Mouse (Mus musculus): ENCODE measurements around the gene Dph3.

Dph3 gene

GRCm38 (mm10) chr14:32084761-32085485 lies 606 bp downstream of the Dph3 start, which contains the start of gene Oxnad1:
Gene Oxnad1 (plus strand): TSS chr14:32085374.
- DNase-seq (ENCODE audit: low read depth, low spot score) = peak; percentile 82

- no peak for DNase-seq (ENCODE audit: low read depth, low spot score)
These were observed 2.1 kb downstream of the Dph3 start for GRCm38 (mm10) chr14:32083466-32083865.

GRCm38 (mm10) chr14:32082891-32083290 lies 2.6 kb downstream of the Dph3 start:
- no peak for DNase-seq (ENCODE audit: low read depth, low spot score)

DNA sequence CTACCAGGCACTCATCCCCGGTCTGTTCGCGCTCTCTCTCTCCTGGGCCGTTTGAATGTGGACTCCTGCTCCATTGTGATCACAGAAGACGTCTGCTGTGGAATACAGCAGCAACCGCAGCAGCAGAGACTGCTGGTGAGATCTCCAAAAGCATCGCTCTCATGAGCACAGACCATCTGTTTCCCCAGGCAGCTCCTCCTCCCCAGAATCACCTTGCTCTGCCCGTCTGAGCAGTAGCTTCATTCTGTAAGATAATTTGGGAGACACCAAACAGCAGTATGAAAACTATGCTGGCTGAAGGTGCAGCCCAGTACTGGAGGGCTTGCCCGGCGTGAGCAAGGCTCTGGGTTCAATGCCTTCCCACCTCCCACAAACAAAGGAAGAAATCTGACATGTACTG lies 4.5 kb downstream of the Dph3 start:
- no peak for DNase-seq (ENCODE audit: low read depth, low spot score)

- DNase-seq (ENCODE audit: low read depth, low spot score) = peak; percentile 61
These were observed 8.5 kb downstream of the Dph3 start for GRCm38 (mm10) chr14:32076896-32077575.

DNA sequence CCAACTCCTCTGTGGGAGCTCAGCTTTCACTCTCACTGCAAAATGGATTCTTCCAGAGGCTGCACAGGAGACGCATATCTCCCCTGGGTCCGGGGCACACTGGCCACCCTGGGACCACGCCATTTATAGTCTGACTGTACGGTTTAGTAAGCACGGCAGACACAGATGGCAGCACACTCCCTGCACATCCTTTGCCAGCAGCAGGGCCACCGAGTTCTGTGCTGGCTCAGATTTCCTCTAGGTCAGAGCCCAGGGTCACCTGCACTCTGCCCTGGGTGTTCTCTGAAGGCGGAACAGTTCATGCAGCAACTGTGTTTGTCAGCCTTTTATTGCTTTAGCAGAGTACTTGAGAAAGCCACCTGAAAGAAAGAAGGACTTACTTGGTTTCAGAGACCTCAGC lies 11.6 kb downstream of the Dph3 start:
- DNase-seq (ENCODE audit: low read depth, low spot score) = no peak

GRCm38 (mm10) chr14:32073211-32073685 lies 12.3 kb downstream of the Dph3 start:
- no peak for DNase-seq (ENCODE audit: low read depth, low spot score)

DNA sequence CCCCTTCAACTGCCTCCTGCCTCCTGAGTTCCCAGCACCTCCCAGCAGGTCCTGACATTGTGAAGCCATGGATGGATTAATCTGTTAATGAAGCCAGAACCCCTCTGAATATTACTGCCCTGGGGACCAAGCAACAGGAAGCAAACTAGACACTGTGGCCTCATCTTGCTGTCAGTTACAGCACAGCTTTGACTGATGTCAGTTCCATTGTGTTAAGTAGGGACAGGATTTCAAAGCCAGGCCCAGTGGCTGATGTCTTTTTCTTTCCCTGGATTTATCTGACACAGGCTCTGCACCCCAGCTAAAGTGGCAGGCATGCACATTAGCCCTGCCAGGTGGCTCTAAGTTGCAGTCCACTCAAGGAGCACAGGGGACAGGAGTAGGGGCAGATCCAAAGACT lies 12.7 kb downstream of the Dph3 start:
- DNase-seq (ENCODE audit: low read depth, low spot score) = no peak

- DNase-seq (ENCODE audit: low read depth, low spot score) = no peak
These were observed 24.1 kb downstream of the Dph3 start for GRCm38 (mm10) chr14:32061398-32061797.

- no peak for DNase-seq (ENCODE audit: low read depth, low spot score)
These were observed 27.9 kb downstream of the Dph3 start for GRCm38 (mm10) chr14:32057664-32058063.

- no peak for DNase-seq (ENCODE audit: low read depth, low spot score)
These were observed 28.9 kb downstream of the Dph3 start for GRCm38 (mm10) chr14:32056675-32057074.

GRCm38 (mm10) chr14:32055781-32056180 lies 29.7 kb downstream of the Dph3 start:
- DNase-seq (ENCODE audit: low read depth, low spot score) = no peak

DNA sequence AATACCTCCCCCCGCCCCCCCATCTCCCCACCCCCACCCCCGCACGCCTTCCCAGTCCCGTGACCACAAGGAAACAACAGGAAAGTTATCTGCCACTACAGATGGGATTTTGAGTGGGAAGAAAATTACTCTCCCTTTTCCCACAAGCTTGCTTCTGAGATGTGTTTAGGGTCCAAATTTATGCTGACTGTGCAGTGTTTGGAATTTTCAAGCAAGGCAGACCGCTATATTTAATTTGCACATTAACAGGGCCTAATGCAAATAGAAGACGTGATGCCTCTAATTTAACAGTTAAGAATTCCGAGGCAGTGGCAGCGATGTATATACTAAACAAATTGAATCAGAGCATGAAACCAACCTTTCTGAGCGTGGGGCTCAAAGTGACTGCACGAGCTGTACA lies 30.7 kb downstream of the Dph3 start:
- DNase-seq (ENCODE audit: low read depth, low spot score) = no peak

DNA sequence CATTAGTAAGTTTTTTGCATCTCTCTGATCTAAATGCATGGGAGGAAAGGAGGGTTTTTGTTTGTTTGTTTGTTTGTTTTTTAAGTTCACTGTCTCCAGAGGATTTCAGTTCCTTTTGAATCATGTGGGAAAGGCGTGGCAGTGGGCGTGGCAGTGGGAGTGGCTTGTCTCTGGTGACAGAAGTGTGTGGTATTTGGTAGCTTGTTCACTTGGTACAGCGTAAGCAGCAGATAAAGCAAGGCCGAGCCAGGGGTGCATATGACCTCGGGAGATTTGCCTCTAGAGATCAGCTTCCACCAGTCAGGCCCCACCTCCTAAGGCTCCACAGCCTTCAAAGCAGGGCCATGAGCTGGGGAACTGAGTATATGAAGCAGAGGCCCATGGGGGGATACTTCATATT lies 31.6 kb downstream of the Dph3 start:
- no peak for DNase-seq (ENCODE audit: low read depth, low spot score)

GRCm38 (mm10) chr14:32050171-32050570 lies 35.4 kb downstream of the Dph3 start:
- no peak for DNase-seq (ENCODE audit: low read depth, low spot score)

- no peak for DNase-seq (ENCODE audit: low read depth, low spot score)
These were observed 39.2 kb downstream of the Dph3 start for GRCm38 (mm10) chr14:32046357-32046756.

GRCm38 (mm10) chr14:32042108-32042507 lies 43.4 kb downstream of the Dph3 start:
- DNase-seq (ENCODE audit: low read depth, low spot score) = no peak

GRCm38 (mm10) chr14:32037661-32038252 lies 47.8 kb downstream of the Dph3 start:
- no peak for DNase-seq (ENCODE audit: low read depth, low spot score)

DNA sequence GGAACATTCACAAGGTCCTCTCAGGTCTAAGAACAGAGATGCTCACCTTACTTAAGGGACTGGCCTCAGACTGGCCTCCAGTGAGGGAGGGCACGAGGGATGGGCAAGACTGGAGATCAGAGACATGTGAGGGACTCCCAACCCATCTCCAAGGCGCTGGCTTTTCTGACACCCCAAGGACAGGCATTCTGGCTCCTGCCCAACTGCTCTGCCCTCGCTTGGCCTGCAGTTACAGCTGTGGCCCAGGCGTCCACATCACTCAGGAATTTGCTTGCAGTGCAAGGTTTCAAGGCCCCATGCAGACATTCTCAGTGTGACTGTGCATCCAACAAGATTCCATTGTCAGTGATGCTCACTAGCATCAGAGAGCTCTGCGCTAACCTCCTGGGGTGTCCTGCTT lies 49.0 kb downstream of the Dph3 start:
- no peak for DNase-seq (ENCODE audit: low read depth, low spot score)

DNA sequence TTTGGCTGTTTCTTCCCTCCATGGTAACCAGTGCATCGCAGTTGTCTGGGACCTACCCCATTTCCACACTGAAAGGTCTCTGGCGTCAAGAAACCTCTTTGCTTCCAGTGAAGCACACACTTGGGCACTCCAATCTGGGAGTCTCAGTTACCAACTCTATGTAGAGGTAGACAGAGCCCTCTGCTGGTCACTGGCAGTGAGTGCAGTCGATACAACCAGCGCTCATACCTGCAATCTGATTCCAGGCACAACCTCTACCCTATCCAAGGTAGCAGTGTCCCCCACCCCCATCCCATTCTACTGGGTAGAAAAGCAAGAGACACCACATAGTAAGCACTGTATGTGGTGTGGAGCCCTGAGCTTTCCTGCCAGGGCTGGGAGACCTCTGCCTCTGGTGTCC lies 53.0 kb downstream of the Dph3 start:
- DNase-seq (ENCODE audit: low read depth, low spot score) = no peak

All from WW6 (cell line).